Mouse (Mus musculus) right cerebral cortex, postnatal 4 days (tissue): ENCODE data around the gene Atxn2.
A peak's percentile ranks its signal among the peaks of the same experiment; 100 is the strongest.

Source experiments
- DNase-seq: peaks from one replicate; pipeline ENCODE4 v3.0.0-alpha.2; 2022

Gene Atxn2

DNA sequence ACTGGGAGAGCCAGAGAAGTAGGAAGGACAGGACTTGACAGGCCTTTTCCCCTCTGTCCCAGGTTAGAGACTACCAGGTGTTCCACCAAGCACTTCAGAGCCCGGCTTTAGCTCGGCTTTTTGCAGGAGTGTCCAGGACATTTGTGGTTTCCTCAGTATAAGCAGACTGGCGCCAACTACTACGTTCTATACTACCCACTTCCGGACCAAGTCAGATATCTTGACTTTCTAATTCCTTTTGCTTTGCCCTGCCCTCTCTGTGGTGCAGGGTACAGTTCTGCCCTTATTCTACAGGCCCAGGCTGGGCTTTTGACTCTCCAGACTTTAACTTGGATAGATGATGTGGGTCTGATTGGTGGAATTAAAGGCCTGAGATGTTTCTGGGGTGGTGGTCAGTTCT, 108.4 kb downstream of the Atxn2 start:
- DNase-seq: no peak

DNA sequence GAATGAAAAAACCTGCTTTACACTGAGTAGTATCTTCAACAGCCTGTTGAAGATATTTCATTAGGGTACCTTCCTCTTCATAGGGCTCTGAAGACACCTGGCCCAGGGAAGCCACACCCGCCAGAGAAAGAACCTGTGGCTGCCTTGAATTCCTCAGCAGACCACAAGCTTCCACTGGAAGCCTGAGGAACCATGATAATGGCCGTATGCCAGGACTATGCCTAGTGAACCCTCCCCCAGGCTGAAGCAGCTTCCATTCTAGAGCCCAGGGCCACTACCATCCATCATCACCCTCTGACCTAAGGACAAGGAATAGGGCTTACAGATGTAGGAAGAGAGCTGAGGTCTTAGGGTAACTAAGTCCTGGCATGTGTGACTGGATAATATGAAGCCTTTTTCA, 109.0 kb downstream of the Atxn2 start:
- DNase-seq: no peak

DNA sequence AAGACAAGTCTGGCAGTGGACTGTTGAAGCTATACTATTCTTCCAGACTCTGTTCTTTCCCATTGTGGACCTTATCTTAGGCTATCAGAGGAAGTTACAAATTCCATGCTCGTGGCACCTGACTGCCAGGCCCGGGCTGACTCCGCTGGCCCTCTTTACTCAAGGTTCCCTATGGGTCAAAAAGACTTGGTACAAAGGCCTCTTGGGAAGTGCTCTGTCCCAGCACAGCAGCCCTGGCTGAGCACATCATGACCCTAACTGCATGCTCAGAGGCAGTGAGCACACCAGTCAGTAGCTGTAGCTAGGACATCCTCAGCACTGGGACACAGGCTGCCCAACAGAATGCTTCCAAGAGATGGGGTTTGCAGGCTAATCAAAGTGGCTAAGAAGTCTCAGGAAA, 109.5 kb downstream of the Atxn2 start:
- DNase-seq: no peak

GRCm38 (mm10) chr5:121821116-121821515, 110.0 kb downstream of the Atxn2 start:
- no peak for DNase-seq

- no peak for DNase-seq
These were observed 110.4 kb downstream of the Atxn2 start for GRCm38 (mm10) chr5:121821552-121821951.

- DNase-seq: no peak
These were observed 111.8 kb downstream of the Atxn2 start for GRCm38 (mm10) chr5:121822786-121823505.

- DNase-seq: no peak
These were observed 112.5 kb downstream of the Atxn2 start for GRCm38 (mm10) chr5:121823668-121824067.

GRCm38 (mm10) chr5:121824121-121824520, 113.0 kb downstream of the Atxn2 start:
- no peak for DNase-seq

DNA sequence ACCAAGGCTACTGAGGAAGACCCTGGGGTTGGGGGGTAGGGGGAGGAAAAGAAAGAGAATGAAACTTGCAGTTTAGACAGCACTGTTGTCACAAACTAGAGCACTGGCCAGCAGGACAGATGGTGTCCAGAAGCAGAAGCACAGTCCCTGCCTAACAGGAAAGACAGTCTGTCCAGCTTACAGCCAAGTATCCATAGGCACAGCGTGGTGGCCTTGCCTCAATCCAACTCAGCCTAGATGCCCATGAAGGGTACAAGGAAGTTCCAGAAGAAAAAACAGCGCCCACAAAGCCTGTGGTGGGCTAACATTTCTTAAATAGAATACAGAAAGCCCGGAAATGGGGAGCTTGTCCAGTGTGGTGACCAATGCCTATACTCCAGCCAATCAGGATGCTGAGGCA, 114.5 kb downstream of the Atxn2 start:
- no peak for DNase-seq

GRCm38 (mm10) chr5:121827876-121828275, 116.7 kb downstream of the Atxn2 start:
- no peak for DNase-seq

- peak; percentile 49 for DNase-seq
These were observed 117.6 kb downstream of the Atxn2 start for GRCm38 (mm10) chr5:121828491-121829432.

GRCm38 (mm10) chr5:121831002-121831601, 120.0 kb downstream of the Atxn2 start:
- no peak for DNase-seq

GRCm38 (mm10) chr5:121832376-121833155, 121.4 kb downstream of the Atxn2 start:
- DNase-seq: no peak

- DNase-seq: no peak
These were observed 122.0 kb downstream of the Atxn2 start for GRCm38 (mm10) chr5:121833159-121833558.

DNA sequence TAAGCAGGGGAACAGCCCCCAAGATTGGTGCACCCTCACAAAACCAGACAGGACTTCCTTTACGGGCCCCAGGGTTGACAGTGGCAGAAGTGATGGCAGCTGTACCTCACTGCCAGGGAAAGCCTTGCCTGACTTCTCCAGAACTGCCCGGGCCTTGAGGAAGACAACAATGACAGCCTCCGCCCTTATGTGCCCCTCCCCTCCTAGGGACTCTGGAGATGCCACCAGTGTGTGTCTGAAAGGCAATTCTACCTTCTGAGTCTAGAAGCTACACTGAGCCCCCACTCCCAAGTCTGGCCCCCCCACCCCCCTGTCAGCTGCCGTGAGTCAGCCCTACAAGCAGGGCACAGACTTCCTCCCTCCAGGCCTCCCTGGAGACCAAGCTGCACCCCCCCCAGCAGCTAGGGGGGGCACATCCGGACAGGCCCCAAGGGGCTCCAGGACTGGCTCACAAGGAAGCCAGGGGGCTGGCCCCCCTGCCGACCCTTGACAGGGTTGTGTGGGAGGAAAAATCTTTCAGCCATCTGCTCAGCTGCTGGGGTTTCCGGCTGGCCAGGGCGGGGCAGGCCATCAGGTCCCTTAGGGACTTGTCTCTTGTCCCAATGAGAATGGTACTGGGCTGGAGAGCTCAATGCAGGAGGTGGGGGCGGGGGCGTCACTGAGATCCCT, 122.6 kb downstream of the Atxn2 start:
- DNase-seq: no peak

DNA sequence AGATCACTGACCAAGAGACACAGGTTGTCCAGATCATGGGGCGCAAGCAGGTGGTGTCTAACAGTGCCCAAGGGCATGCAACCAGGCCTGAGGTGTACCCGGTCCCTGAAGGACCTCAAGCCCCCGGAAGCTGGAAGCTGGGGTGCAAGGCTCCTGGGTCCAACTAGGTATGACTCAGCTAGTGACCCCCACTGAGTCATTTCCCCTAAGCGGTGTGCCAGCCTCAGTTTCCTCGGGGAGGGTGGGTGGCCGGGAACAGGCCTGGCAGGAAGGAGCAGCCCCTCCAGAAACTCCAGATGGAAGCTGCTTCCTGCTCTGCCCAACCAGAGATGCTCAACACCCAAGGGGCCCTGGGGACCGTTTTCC, 123.1 kb downstream of the Atxn2 start:
- DNase-seq: no peak

- DNase-seq: no peak
These were observed 124.0 kb downstream of the Atxn2 start for GRCm38 (mm10) chr5:121834991-121835747.

- no peak for DNase-seq
These were observed 125.0 kb downstream of the Atxn2 start for GRCm38 (mm10) chr5:121835949-121836691.

- DNase-seq: peak; percentile 79
These were observed 125.7 kb downstream of the Atxn2 start for GRCm38 (mm10) chr5:121836692-121837415.
